Mouse (Mus musculus) urinary bladder, postnatal 25 days (tissue): ENCODE measurements at regions not wholly inside any gene's neighbourhood (a gene's known extent, or its start where the extent isn't known, plus 50 kb on each side); places are given as distances from the start of the nearest gene placed in this dataset.
A peak's percentile ranks its signal among the peaks of the same experiment; 100 is the strongest.
"Not testable (repeated sequence)": the region's sequence is repeated elsewhere in the genome, so short reads cannot be mapped to it uniquely, and the experiment has no call there.

Source experiments
- DNase-seq: peaks from one replicate; pipeline ENCODE4 v3.0.0; 2022; ENCODE audit warnings: low spot score

DNA sequence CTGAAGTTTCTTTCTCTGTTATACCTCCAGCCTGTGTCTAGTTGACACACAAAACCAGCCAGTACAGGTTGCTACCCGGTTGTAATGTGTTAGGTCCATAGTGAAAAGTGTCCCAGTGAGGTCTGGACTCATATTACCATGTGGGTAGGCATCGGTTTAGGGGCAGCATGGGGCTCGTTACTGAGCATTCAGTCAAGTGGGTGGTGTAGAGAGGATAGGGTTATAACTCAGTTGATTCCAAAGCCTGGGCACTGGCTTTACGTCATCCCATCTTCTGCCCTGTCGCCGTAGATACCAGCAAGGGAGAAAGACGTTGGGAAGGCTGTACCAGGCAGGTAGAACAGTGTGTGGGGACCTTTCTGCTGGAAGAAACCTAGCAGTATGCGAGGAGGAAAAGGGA, 129.2 kb upstream of the Slc38a2 start:
- DNase-seq, result no peak

DNA sequence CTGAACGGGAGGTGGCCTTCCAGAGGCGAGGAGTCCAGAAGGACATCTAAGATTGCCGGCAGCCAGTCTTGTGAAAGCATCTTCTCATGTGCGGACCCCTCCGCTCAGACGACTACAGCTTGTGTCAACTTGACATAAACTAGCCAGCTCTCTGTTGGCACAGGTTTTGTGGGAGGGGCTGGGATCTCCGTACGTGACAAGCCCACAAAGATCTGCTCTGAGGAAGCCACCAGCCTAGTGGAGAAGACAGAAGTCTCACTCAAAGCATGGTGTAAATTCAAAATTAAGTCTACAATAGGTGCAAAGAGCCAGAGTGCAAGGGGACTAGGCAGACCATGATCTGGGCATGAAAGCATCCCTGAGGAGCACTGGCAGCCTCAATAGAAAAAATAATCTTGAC, 128.4 kb upstream of the Slc38a2 start:
- no peak for DNase-seq

DNA sequence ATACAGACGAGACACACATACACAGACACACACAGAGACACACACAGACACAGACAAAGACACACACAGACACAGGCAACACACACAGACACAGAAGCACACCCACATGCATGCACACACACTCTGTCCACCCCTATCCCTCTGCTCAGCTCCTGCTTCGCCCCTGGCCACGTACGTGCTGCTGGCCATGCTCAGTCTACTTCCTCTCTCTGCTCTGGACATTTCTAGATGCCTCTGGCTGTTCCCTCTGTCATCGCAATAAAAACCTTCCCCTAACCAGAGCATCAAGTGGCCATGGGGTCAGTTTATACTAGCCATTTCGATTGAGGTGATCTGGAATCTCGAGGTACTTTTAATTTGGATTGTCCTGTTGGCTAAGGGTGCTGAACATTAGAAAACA, 118.9 kb upstream of the Slc38a2 start:
- DNase-seq, result no peak

DNA sequence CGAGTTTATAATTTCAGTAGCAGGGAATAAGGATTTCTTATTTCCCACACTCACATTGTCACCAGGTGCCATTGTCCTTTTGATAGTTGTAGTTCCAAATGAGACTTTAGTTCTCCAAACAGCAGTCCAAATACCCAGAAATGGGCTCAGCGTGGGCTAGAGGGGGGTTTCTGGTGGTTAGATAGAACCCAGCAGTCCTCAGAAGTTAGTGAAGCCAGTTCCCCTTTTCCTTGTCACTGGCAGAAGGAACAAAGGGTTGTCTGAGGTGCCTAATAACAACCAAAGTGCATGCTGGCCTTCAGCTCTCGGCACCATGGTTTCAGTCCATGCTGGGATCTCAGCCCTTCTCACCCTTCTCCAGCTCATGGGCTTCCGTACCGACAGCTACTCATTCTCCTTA, 118.1 kb upstream of the Slc38a2 start:
- no peak for DNase-seq

DNA sequence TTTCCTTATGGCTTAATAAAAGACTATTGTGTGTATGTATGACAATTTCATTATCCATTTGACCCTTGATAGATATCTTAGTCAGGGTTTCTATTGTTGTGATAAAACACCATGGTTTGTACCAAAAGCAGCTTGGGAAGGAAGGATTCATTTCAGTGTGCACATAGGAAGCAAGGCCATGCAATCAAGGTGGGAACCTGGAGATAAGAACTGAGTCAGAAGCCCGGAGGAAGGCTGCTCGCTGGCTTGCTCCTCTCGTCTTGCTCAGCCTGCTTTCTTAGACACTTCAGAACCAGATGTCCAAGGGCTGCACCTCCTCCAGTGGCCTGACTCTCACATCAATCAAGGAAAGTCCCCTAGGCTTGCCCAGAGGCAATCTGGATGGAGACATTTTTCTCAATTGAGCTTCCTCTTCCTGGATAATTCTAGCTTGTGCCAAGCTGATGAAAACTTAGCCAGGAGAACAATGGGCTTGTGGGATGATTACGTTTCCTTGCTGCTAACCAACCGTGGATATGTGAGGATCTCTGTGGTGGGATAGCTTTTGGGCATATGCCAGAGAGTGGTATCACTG, 117.6 kb upstream of the Slc38a2 start:
- no peak for DNase-seq

DNA sequence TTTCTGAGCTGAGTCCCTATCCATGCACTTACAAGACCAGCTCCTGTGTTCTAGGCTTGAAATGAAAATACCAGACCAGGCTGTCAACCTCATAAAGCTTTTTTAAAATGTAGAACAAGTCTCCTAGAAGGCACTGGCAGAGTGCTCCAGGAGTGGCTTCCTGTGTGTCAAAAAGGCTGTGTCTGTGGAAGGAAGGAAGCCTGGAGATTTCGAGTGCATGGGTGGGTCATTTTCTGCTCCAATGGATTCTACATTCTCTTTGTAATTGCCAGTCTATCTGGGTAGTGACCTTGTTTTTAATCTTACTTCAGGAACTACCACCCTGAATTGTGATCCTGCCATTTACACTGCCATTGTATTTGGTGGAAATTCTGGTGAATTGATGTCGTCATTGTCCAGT, 113.9 kb upstream of the Slc38a2 start:
- DNase-seq, result no peak

DNA sequence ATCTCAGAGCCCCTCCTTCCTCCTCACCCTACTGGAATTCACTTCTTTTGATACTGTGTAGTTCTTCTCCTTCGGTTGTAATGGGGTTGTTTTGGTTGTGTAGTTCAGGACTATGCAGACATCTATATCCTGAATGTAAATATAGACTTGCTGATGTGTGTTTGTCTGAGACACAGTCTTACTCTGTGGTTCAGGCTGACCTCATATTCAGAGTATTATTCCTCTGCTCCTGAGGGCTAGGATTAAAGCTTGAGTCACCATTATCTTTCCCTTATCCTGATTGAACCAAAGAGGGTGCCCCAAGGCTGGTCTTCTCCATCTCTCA, 103.2 kb upstream of the Slc38a2 start:
- no peak for DNase-seq

DNA sequence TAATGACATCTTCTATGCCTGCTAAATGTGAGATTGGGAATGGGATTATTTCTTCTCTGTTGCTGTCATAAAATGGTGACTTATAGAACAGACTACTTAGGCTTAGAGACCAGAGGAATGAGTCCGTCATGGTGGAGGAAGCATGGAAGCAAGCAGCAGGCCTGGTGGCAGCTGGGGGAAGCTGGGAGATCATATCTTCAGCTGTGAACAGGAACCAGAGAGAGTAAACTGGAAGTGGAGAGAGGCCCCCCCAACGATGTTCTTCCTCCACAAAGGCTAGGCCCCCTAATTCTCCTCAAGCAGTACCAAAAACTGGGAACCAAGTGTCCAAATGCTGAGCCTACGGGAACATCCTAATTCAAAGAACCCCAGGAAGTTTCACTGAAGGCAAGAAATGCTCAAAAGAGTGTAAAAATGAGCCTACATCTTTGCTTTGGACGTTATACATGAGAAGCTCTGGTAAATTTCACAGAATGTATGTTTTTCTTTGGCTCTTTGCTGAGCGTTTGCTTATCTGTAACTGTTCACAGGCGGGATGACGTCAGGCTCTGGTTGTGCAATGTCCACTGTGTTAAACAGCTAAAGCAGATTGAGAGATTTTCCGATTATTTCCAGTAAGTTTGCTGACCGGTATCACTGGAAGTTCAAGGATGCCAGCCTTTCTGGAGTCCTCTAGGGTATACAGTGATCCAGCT, 102.7 kb upstream of the Slc38a2 start:
- peak; percentile 73 for DNase-seq

DNA sequence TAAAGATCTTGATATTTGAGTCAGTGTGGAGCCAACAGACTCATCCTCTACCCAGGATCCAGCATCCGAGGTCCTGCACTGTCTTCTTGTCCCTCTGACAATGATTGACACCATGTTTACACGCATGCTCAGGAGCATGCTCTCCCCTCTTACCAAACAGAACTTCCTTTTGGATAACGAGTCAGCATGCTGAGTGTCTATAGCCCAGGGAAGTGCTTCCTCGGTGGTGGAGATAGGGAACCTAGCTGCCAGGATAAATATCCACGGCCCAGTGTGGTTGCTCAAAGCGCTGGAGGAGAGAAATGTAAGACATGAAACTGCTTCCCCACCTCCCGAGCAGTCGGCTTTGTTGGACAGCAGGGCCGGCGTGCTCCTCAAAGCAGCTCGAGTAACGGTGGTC, 99.7 kb upstream of the Slc38a2 start:
- DNase-seq, result no peak

DNA sequence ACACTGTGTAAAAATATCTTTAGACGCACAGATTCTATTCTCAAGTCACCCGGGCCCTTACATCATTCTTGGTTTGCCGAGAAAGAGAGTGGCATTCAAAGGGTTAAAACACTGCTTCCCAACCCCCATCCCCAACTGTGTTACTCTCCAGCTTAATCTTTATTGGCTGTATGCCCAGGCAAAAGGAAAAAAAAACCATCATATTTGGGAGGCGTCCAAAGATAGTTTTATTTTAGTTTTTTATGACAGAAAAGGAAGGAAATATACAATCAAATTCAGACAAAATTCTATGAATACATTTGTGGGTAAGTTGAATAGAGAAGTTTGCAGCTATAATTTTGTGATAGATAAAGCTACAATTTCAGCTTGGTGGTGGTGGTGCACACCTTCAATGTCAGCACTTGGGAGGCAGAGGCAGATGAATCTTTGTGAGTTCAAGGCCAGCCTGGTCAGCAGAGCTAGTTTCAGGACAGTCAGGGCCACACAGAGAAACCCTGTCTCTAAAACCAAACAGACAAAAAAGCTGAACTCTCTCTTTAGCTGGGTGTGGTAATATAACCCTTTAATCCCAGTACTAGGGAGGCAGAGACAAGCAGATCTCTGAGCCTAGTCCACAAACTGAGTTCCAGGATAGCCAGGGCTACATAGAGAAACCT, 98.2 kb upstream of the Slc38a2 start:
- DNase-seq, result no peak

DNA sequence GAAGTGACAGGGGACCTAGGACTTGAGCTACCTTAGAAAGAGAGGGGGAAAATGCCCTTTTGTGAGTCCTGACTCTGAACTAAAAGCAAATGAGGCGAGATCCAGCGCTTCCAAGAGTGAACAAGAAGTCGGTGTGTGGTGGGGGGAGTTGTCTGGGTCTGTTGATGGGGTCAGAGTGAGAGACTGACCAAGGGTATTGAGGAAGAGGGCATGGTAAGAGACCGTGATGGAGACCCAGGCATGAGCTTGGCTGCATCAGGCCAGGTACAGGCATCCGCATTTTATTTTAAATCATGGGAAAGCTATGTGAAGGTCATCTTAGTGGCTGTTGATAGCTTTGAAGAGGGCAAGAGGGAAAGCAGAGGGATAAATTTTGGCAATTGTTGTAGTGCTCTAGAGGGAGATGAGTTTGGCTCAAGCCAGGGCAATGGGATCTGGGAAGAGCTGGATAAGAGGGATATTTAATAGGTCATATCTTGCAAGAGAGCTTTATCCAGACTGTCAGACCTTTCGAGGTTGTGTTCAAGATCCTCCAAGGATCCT, 94.7 kb upstream of the Slc38a2 start:
- DNase-seq, result no peak

DNA sequence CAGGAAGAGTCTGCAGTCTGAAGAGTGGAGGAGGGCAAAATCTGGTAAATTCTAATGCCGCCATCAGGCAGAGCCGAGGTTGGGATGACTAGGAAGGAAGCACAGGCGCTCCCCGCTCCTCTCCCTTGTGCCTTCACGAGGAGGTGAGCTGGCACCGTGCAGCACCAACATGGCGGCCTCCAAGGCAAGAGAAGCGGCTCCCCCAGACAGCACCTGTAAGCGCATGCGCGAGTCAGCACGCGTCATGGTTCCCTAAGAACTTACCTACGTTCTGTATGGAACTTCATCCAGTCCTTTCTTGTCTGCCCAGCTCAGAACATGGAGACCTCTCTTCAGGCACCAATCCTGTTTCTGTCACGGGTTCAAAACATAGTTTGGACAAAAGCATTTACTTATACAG, 93.7 kb upstream of the Slc38a2 start:
- DNase-seq, result no peak

DNA sequence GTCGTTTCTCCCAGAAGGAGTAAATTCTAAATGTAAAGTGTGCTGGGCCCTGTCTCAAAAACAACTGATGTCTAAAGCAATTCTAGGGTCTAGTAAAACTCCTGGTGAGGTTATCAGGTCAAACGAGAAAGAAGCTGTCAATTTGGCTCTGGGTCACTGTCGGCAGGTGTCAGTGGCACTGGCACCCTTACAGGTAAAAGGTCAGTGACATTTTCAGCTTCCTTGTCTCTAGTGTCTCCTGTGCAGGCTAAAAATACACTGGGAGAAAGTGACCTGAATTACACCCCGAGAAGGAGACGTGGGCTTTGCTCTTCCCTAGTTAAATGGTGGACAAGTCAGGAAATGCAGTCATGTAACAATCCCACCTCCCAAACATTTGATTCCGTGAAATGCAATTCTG, 91.8 kb upstream of the Slc38a2 start:
- no peak for DNase-seq

DNA sequence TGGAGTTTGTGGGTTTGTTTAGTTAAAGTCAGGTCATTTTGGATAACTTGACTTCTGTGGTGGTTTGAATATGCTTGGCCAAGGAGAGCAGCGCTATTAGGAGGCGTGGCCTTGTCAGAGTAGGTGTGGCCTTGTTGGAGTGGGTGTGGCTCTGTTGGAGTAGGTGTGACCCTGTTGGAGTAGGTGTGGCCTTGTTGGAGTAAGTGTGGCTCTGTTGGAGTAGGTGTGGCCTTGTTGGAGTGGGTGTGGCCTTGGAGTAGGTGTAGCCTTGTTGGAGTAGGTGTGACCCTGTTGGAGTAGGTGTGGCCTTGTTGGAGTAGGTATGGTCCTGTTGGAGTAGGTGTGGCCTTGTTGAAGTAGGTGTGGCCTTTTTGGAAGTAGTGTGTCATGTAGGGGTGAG, 88.4 kb upstream of the Slc38a2 start:
- not testable (repeated sequence) for DNase-seq

DNA sequence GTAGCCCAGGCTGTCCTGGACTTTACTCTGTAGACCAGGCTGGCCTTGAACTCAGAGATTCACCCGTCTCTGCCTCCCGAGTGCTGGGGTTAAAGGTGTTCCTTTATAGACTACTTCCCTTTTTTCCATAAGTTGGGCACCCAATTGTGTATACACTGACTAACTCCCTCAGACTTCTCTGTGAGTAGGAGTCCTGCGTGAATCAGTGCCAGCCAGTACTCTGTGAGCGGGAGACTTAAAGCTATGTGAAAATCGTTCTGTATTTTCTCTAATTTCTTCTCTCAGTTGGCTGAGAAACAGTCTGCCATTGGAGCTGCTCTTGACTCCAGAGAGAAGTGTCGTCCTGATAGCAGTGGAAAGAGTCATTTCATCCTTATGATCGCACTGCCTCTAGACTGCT, 85.0 kb upstream of the Slc38a2 start:
- DNase-seq, result no peak

DNA sequence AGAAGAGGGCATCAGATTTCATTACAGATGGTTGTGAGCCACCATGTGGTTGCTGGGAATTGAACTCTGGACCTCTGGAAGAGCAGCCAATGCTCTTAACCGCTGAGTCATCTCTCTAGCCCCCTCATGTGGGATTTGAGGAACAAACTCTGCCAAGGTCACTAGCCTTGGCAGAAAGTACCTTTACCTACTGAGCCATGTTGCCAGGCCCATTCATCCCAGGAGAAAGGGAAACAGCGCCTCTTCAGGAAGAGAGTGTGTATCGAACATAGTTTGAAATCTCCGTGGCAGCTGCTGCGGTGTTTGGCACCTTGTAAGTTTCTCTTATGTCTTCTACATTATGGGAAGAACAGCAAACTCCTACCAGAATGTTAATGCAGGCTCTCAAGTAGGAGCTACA, 82.0 kb upstream of the Slc38a2 start:
- DNase-seq, result no peak

DNA sequence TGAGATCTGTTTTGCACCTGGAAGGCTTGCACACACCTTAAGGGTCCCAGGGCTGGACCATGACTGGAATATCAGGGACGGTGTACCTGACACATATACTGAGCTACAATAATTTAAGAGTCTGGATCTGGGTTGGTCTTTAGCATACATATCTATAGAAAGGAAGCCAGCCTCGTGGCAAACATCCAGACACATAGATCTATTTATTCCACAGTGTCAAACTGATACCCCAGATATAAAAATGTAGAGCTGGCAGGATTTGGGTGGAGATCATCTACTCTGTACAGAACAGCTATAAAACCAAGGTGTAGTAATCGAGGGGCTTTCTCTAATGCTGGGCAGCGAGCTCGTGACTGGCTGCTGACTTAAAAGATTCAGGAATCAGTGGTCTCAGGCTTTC, 81.1 kb upstream of the Slc38a2 start:
- no peak for DNase-seq

DNA sequence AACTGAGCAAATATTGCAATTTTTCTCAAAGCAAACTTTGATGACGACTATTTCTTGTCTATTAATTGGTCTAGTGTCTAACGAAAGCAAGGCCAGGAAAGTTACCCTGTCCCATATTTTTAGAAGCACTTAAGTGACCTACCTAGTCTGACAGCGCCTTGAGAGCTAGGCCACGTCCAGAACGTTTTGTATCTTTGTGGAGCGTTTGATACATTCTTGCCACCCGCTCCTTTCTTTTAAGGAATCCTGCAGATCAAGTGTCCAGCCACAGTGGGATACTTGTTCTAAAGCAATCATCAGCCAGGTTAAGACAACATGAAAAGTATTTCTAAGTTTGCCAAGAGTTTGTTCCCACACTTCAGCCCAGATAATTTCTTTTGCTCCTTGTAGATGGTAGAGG, 79.8 kb upstream of the Slc38a2 start:
- DNase-seq, result no peak

DNA sequence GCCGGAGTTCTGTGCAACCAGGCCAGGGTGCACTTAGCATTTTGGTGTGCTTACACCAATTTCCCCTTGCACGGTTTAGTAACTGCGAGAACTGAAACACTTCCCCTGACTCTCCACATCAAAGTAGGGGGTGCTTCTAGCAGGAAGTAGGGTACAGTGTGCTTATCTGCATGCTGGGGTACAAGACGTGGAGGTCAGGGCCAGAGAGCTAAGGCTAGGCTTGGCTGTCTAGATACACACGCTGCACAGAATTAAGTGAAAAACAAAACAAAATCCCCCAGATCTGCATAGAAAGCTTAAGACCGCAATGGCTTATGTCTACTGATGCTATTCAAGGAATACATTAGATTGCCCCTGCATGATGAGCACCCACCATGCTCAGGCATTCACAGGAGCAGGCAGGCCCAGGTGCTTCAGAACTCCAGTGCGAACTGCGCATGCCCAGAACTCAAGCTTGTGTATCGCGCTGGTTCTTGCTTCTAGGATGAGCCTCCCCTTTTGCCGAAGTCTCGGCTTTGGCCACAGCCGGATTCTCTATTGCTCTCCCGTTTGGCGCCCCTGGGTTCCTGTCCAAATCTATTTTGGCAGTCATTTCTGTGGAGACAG, 78.9 kb upstream of the Slc38a2 start:
- DNase-seq, result no peak

DNA sequence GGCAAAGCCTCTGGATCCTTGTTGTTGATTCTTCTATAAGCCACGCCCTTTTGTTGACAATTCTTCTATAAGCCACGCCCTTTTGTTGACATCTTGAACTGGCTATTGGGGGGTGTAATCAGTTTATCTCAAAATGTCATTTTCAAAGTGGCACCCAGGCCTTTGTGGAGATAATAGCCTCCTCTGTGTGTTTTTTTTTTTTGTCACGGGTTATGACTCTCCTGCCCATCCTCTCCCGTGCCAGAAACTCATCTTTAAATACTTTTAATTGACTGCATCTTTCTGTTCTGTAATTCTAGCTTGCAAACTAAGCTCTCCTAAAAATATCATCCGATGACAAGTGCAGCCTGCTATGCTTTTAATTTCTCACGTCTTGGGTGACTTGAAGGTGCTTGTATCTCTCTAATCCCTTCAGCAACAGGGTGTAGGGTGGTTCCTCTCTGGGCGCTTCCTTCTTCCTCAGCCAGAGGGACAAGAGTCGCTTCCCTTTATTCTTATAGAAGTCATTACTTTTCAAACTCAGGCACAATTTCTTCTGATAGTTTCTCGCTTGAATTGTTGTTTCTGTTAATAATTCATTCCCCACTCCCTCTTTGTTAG, 77.0 kb upstream of the Slc38a2 start:
- DNase-seq, result no peak

DNA sequence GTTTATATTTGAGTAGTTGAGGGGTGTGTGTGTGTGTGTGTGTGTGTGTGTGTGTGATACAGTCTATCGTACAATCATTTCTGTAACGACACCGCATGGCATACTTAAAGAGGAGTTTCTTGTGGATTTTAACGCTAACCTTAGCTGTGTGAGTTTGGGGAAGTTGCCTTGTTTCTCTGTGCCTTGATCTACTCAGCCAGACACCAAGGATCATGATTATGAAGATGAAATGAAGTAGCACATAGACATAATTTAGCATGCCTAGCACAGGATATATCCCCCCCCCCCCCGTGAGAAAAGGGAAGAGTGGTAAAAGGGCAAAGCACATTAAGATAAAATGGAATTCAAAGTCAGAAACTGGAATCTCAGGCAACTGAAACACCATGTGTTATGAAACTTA, 75.6 kb upstream of the Slc38a2 start:
- DNase-seq, result no peak

DNA sequence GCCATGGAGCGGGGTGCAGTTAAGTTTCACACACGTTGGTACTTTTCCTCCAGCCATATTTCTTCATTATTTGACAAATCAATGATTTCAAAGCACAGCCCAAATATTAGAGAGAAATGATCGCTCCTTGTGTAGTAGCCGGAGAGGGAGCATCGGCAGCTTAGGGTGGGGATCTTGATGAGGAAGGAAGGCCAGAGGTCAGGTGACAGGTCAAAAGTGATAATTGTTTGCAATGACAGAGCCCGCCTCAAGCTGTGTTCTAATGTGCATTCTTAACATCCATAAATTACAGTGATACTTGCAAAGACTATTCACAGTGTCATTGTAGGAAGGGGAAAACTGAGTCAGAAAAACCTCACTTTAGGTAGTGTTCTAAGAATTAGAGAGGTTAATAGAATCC, 75.1 kb upstream of the Slc38a2 start:
- no peak for DNase-seq

DNA sequence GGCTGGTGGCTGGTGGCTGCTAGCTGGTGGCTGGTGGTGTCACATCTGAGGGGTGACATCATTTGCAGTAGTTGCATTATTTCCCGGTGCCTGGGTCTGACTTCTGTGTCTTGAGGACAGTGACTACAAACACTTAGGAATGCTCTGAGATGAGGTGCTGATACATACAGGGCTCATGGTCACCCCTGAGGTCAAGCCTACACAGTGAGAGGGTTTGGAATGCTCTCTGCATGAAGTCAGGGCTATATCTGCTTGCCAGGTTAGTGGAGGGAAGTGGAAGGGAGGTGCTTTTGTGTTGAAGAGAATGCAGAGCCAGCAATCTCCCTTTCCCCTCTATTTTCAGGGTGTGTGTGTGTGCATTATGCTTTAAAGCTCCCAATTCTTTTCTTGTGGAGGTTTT, 74.1 kb upstream of the Slc38a2 start:
- DNase-seq, result no peak
